Mouse (Mus musculus) heart, postnatal 0 days (tissue): ENCODE data around the gene Lhx3.

Source experiments
- CTCF ChIP-seq: IDR thresholded peaks from 2 replicates; pipeline ENCODE4 v1.5.1; 2016; ENCODE audit warnings: antibody characterized with exemption, control low read depth, low read depth
- EP300 ChIP-seq: IDR thresholded peaks from 2 replicates; pipeline ENCODE4 v1.6.1; 2016; ENCODE audit warnings: antibody characterized with exemption, low read depth

- TF ChIP-seq CTCF, result no peak
- TF ChIP-seq EP300, result no peak
These were observed 30.9 kb downstream of the Lhx3 start for GRCm38 (mm10) chr2:26177189-26177588.
